Mouse (Mus musculus) thymus, postnatal 36 days (tissue): Measurements from ENCODE around the gene Pcdh7.
"Not testable (repeated sequence)": the region's sequence is repeated elsewhere in the genome, so short reads cannot be mapped to it uniquely, and the experiment has no call there.

Experiments used
- DNase-seq, 2 experiments: peaks; one replicate each; pipeline ENCODE4 v3.0.0; 2022; ENCODE audit warnings: mixed read lengths in 2 of 2

The Pcdh7 gene

DNA sequence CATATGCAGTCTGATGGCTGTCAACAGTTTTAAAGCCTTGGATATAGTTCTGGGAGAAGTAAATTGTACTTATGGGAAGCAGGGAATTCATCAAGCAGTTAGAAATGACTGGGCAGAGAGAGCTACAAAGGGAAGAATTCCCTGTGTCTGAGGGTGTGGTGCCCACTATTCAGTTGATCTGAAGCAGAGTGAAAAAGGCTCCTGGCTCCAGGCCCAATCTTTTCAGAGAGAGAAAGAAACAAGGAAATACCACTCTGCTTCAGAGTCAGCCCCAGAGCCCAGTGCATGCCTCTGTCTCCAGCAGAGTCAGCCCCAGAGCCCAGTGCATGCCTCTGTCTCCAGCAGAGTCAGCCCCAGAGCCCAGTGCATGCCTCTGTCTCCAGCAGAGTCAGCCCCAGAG is 456.6 kb downstream of the Pcdh7 start:
- DNase-seq = not testable (repeated sequence)

DNA sequence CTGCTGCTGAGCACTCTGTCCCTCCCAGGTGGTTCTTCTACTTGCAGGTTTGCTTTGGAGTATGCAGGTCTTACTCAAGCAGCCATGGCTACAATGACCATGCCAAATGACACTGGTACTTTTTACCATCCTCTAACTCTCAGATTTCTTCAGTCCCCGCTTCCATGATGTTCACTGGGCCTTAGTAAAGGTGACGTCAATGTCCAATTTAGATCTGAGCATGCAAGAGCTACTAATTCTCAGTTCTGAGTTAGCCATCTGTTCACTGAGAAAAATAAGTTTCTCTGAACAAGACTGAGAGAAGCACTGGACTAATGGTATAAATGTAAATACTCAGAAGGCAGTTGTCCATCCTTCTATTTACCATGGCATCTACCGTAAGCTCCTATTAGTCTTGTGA is 457.8 kb downstream of the Pcdh7 start:
- no peak for DNase-seq
